Mouse (Mus musculus) neural tube, embryonic 12.5 days (tissue): ENCODE results near the gene Chchd1. TPM values are rescaled to one million over a fixed set of nuclear protein-coding genes. Genes with fewer than 3 reads are reported as not detected.

Source experiments
- ATAC-seq: fragments of 200-750 bp; cut with Nextera tagmentation; 2 replicates; pipeline ENCODE4 v1.8.0; 2017; ENCODE audit warnings: low read depth, mild to moderate bottlenecking, moderate TSS enrichment, moderate library complexity; ENCODE audit not compliant: low FRiP score
- H3K27ac ChIP-seq: fragments of 300-500 bp; sonication (generic); 2 replicates; pipeline ENCODE4 v1.5.1; 2016
- H3K27me3 ChIP-seq: fragments of 300-500 bp; sonication (generic); replicated peaks from 2 replicates; pipeline ENCODE4 v1.6.1; 2016; ENCODE audit warnings: mild to moderate bottlenecking
- H3K36me3 ChIP-seq: fragments of 300-500 bp; sonication (generic); 2 replicates; pipeline ENCODE4 v1.6.1; 2016; ENCODE audit warnings: mild to moderate bottlenecking
- H3K4me1 ChIP-seq: fragments of 300-500 bp; sonication (generic); 2 replicates; pipeline ENCODE4 v1.6.1; 2016
- H3K4me2 ChIP-seq: fragments of 300-500 bp; sonication (generic); replicated peaks from 2 replicates; pipeline ENCODE4 v1.6.1; 2016; ENCODE audit warnings: mild to moderate bottlenecking
- H3K4me3 ChIP-seq: fragments of 300-500 bp; sonication (generic); 2 replicates; pipeline ENCODE4 v1.5.1; 2016
- H3K9ac ChIP-seq: fragments of 300-500 bp; sonication (generic); 2 replicates; pipeline ENCODE4 v1.6.1; 2016; ENCODE audit warnings: mild to moderate bottlenecking
- H3K9me3 ChIP-seq: fragments of 300-500 bp; sonication (generic); 2 replicates; pipeline ENCODE4 v1.6.1; 2016; ENCODE audit warnings: mild to moderate bottlenecking
- WGBS: fragments of 180-500 bp; shearing (Covaris S2); methylation state at CpG from one replicate; pipeline ENCODE4 v1.1.7; 2016; 5-methylcytosine and 5-hydroxymethylcytosine counted together
- polyA plus RNA-seq: library from polyadenylated mRNA; unstranded; fragments of >200 nt; fragmentation: Nextera tagmentation; extraction: Ambion mirVana; gene quantifications from 2 replicates; pipeline ENCODE4 v1.2.1, GENCODE M21; 2016

The Chchd1 gene
- polyA plus RNA-seq, 1 experiment from 2014 or later, result 219 TPM

DNA sequence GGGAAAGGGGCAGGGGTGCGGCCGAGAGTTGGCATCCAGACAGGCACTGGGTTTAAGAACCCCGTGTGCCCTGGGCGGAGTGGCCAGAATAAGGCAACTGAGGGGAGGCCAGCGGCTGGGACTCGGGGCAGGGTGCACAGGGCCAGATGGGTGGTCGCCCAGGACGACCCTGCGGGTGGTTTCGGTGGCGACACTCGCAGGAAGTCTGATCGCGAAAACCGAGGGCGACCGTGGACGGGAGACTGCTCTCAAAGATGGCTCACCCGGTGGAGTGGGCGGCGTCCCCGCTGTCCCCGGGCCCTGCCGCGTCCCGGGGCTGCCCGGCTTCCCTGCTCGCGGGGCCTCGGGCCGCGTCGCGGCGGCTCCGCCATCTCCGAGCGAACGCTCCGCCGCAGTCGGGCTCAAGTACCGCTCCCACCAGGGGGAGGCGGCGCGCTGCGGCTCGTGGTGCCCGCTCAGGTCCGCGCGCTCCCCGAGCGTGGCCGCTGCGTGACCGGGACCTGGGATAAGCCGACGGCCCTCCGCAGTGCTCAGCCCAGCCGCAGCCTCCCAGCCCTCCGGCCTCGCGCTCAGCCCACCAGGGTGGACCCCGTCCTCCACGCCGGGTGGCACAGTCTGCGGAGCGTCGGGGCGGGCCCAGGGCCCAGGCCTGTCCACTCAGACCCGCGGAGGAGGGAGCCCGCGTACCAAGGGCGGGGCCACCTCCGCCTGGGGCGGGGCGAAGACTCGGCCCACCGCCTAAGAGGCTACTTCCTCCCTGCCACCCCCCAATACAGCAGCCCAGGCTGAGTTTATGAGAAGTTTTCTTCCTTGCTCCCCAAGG lies 31.4 kb downstream of the Chchd1 start, which contains the start of gene Ndst2:
TSS of gene Ndst2 (minus strand) at position 611 of the 823 bp plus-strand sequence.
- peak within 1 kb of the TSS; percentile 93 for H3K9ac ChIP-seq
- peak; percentile 98 for ATAC-seq
- peak within 1 kb of the TSS; percentile 79 for H3K4me3 ChIP-seq
- peaks cover 10% of the 10 kb centered on the region for H3K4me1 ChIP-seq
- H3K27me3 ChIP-seq, result no peaks in the 10 kb centered on the region
- peaks cover 39% of the 10 kb centered on the region for H3K36me3 ChIP-seq
- no peaks in the 10 kb centered on the region for H3K9me3 ChIP-seq
- H3K27ac ChIP-seq, result peak within 1 kb of the TSS; percentile 74
- H3K4me2 ChIP-seq, result peak within 1 kb of the TSS; percentile 93
- under 1% methylated on average over 77 of the region's 81 CpGs for WGBS

DNA sequence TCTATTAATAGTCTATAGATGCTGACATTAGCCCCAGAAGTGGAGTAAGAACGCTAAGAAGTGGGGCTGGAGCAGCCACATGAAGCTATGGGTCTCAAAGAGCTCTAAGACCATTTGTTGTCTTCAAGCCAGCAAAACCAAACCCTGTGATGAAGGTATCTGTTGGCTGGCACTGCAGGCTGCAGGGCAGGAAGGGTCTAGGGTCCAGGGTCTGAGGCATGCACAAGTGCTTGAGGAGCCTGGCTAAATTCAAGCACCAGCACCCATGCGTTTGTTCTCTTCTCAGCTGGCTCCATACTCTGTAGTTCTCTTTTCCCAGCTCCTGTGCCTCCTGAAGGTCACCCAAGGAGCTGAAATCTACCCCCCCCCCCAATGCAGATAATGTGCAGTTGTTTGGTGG lies 32.2 kb downstream of the Chchd1 start:
- no peak overlapping the region for H3K9ac ChIP-seq
- no peaks in the 10 kb centered on the region for H3K27me3 ChIP-seq
- H3K9me3 ChIP-seq, result no peaks in the 10 kb centered on the region
- no peak for ATAC-seq
- no peak overlapping the region; the same call in 1 of the 2 replicates for H3K27ac ChIP-seq
- no peak overlapping the region; the same call in 1 of the 2 replicates for H3K4me2 ChIP-seq
- WGBS, result 75% methylated on average over 2 of the region's 2 CpGs
- peaks cover 10% of the 10 kb centered on the region for H3K4me1 ChIP-seq
- H3K36me3 ChIP-seq, result peaks cover 31% of the 10 kb centered on the region
- H3K4me3 ChIP-seq, result no peak overlapping the region

DNA sequence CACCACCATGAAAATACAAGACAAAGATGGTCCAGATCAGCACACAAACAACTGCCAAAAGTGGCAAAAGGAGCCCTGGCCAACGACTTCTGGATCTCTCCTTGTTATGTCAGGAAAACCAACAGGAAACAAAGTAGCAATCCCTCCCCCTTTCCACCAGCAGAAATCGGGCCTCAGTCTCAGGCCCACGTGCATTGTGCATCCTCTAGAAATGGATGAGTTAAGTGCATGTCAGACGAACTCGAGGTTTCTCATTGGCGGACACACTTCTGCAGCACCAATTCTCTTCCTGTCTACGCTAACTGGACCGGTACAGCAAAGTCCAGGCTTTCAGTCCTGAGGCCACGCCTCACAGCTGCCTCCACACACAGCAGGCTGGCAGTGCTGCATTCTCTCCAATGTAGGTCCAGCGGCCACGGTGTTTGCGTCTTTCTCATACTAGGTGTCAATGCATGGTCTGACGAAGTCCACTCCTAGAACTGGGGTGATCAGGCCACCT lies 33.1 kb downstream of the Chchd1 start:
- no peaks in the 10 kb centered on the region for H3K9me3 ChIP-seq
- no peak overlapping the region for H3K4me2 ChIP-seq
- peaks cover 32% of the 10 kb centered on the region for H3K36me3 ChIP-seq
- ATAC-seq, result no peak
- no peak overlapping the region for H3K27ac ChIP-seq
- no peak overlapping the region for H3K4me3 ChIP-seq
- H3K9ac ChIP-seq, result no peak overlapping the region
- WGBS, result 84% methylated on average over 13 of the region's 13 CpGs
- peaks cover 10% of the 10 kb centered on the region for H3K4me1 ChIP-seq
- no peaks in the 10 kb centered on the region for H3K27me3 ChIP-seq

DNA sequence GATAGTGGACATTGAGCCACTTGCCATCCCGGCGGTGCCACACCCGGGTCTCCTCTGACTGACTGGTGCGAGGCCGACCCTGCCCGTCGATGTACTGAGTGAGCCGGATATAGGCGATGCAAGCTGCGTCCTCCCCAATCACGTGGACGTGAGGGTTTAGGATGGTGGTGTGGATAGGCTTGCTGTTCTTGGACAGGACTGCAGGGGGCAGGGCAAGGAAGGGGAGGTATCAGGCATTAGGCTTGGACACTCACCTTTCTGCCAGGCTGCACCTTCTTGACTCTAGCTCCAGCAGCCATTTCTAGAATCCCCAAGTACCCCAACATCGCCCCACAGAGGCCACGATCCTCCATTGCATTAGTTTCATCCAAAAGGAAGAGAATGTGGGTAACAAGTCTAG lies 34.5 kb downstream of the Chchd1 start:
- WGBS, result 46% methylated on average over 14 of the region's 14 CpGs
- peaks cover 10% of the 10 kb centered on the region for H3K4me1 ChIP-seq
- peaks cover 39% of the 10 kb centered on the region for H3K36me3 ChIP-seq
- H3K4me3 ChIP-seq, result no peak overlapping the region
- H3K27me3 ChIP-seq, result no peaks in the 10 kb centered on the region
- H3K4me2 ChIP-seq, result no peak overlapping the region
- no peaks in the 10 kb centered on the region for H3K9me3 ChIP-seq
- no peak overlapping the region for H3K9ac ChIP-seq
- ATAC-seq, result no peak
- no peak overlapping the region for H3K27ac ChIP-seq

DNA sequence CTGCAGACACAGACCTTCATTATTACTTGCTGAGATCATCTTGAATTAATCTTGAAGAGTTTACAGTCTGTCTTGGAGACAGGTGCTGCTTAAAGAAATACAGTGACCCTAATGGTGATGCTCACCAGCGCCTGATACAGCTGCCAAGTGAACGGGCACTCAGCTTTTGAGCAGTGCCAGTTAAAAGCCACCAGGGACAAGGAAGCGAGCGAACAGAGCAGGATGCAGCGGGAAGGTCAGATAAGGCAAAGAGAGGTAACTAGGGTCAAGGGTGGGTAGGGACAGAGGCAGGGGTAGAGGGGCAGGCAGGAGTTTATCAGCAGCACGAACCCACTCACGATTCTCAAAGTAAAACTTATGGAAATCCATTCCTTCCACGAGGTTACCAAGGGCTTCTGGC lies 35.7 kb downstream of the Chchd1 start:
- H3K4me3 ChIP-seq, result no peak overlapping the region
- no peak overlapping the region for H3K27ac ChIP-seq
- no peak overlapping the region for H3K4me2 ChIP-seq
- no peak for ATAC-seq
- WGBS, result 90% methylated on average over 8 of the region's 8 CpGs
- no peaks in the 10 kb centered on the region for H3K27me3 ChIP-seq
- no peak overlapping the region for H3K9ac ChIP-seq
- H3K9me3 ChIP-seq, result no peaks in the 10 kb centered on the region
- H3K36me3 ChIP-seq, result peaks cover 44% of the 10 kb centered on the region
- H3K4me1 ChIP-seq, result peaks cover 3% of the 10 kb centered on the region

DNA sequence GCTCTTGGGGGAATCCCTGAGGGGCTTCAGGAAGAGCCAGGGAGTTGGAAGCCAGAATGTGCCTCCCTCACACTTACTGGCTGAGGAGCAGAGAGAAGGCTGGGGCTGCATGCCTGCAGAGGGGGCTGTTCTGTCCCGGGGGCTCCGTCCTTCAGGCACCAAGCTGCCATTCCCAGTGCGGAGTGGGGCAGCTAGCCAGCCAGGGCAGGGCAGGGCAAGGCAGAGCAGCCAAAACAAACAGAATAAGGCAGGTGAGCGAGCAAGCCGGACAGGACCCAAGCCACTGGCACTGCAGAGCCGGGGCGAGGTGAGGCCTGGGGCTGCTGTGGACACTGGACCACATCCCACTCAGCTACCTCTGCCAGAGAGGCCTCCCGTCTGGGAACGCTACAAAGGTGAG lies 38.5 kb downstream of the Chchd1 start:
- Histone ChIP-seq H3K9me3 (no peaks in the 10 kb centered on the region), H3K4me2 (no peak overlapping the region), H3K36me3 (peaks cover 60% of the 10 kb centered on the region), H3K27ac (no peak overlapping the region), H3K4me3 (no peak overlapping the region), H3K4me1 (no peaks in the 10 kb centered on the region; the same call in 1 of the 2 replicates), H3K27me3 (no peaks in the 10 kb centered on the region), H3K9ac (no peak overlapping the region)
- WGBS, result 92% methylated on average over 9 of the region's 9 CpGs
- ATAC-seq, result no peak

DNA sequence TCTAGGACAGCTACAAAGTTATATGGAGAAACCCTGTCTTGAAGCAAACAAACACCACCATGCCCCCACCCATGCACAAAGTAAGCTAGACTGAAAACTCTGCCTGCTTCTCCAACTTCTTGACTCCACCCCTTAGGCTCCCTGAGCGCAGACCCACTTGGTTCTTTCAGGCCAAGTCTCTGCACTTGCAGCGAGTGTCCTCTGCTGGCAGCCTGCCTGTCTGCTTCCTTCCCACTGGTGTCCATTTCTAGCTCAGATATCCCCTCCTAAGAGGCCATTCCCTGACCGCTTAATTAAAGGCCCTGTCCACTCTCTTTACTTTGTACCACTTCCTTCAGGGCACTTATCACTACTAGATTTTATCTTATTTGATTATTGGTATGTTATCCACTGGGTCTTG lies 40.8 kb downstream of the Chchd1 start:
- WGBS, result 88% methylated on average over 3 of the region's 3 CpGs
- Histone ChIP-seq H3K4me1 (no peaks in the 10 kb centered on the region; the same call in 1 of the 2 replicates), H3K27me3 (no peaks in the 10 kb centered on the region), H3K4me3 (no peak overlapping the region), H3K9me3 (no peaks in the 10 kb centered on the region), H3K27ac (no peak overlapping the region), H3K4me2 (no peak overlapping the region), H3K36me3 (peaks cover 52% of the 10 kb centered on the region), H3K9ac (no peak overlapping the region)
- no peak for ATAC-seq

DNA sequence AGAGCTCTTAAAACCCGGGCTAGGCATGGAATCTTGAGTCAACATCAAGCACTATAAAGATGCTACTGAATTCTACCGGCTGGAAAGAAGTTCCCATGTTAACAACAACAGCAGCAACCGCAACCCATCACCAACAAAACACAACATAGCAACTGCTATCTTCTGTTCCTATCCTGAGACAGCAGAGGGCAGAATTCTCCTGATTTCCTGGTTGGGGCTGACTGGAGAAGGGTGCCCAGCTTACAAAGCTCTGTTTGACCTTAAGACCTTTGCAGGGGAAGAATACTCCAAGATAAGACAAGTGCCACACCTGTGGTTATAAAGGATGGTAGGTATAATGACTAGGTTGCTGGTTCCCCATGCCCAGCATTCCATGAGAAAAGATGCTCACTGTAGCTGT lies 44.1 kb downstream of the Chchd1 start:
- WGBS, result 93% methylated on average over 3 of the region's 3 CpGs
- H3K9me3 ChIP-seq, result no peaks in the 10 kb centered on the region
- ATAC-seq, result no peak

DNA sequence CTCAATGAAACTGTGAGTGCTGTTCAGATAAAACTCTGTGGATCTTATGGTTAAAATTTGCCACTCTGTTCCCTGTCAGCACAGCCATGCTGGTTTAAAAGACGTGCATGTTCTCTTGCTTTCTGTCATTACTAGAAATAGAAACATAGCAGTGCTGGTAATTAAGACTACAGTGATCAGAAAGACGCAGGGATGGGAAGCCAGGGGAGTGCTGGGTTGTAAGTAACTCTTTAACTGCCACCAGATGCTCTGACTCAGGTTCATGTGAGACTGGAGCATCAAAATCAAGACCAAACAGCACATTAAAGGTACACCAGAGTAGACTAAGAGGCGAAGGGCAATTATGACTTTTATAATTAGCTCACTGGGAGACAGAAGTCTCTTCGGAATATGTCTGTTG lies 45.6 kb downstream of the Chchd1 start:
- Histone ChIP-seq H3K9me3 (no peaks in the 10 kb centered on the region), H3K27ac (no peak overlapping the region), H3K4me1 (no peaks in the 10 kb centered on the region)

More for the DNA sequence above, 44.1 kb downstream of the Chchd1 start:
- H3K36me3 ChIP-seq, result peaks cover 39% of the 10 kb centered on the region
- H3K27me3 ChIP-seq, result no peaks in the 10 kb centered on the region
- H3K27ac ChIP-seq, result no peak overlapping the region
- H3K9ac ChIP-seq, result no peak overlapping the region
- H3K4me1 ChIP-seq, result no peaks in the 10 kb centered on the region
- no peak overlapping the region for H3K4me3 ChIP-seq
- H3K4me2 ChIP-seq, result no peak overlapping the region

DNA sequence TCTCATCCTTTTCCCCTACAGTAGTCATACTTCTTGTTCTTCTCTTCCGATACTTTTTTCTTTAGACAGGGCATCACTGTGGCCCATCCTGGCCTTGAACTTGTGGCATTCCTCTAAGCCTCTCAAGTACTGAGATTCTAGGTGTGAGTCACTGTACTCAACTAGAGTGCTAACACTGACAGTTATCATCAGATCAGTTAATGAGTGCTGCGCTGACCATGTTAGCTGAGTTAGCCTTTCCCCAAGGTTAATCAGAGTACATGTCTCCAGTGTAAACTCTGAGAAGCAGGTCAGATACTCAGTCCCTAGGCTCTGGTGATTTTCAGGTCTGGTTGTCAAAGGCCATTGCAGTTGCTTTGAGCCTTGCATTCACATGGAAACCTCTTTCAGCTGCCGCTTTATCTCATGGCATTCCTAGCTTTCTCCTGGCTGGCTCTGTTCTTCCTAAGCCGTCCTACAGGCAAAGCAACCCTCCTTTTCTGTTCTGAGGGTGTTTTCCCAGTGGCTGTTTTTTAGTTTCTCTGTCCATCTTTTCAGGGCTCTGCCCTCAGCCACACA lies 46.8 kb downstream of the Chchd1 start:
- no peaks in the 10 kb centered on the region for H3K4me1 ChIP-seq
- no peaks in the 10 kb centered on the region for H3K27me3 ChIP-seq
- no peak overlapping the region for H3K4me2 ChIP-seq
- H3K9ac ChIP-seq, result no peak overlapping the region
- no peak overlapping the region for H3K27ac ChIP-seq
- WGBS, result 90% methylated on average over 4 of the region's 4 CpGs
- ATAC-seq, result no peak
- H3K9me3 ChIP-seq, result no peaks in the 10 kb centered on the region
- peaks cover 22% of the 10 kb centered on the region for H3K36me3 ChIP-seq
- H3K4me3 ChIP-seq, result no peak overlapping the region

More for the DNA sequence above, 45.6 kb downstream of the Chchd1 start:
- Histone ChIP-seq H3K4me2 (no peak overlapping the region), H3K9ac (no peak overlapping the region), H3K36me3 (peaks cover 33% of the 10 kb centered on the region), H3K4me3 (no peak overlapping the region), H3K27me3 (no peaks in the 10 kb centered on the region)
- ATAC-seq, result no peak
- 71% methylated on average over 4 of the region's 4 CpGs for WGBS

DNA sequence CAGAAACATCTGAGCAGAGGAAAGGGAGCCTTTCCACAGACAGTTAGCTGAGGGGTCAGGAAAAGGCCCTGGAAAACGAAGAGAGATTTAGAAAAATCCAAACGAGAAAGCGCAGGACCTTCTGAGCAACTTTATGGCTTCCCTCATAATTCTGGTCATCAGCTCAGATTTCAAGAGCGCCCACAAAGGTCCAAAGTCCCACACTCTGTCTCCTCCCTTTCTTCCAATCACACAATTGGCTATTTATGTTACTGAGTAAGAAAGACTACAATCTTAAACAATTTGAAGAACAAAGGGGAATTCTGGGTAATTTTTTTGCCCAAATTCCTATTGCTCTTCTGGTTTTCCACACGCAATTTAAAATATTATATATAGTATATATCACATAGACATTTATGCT lies 47.7 kb downstream of the Chchd1 start:
- ATAC-seq, result no peak
- H3K9me3 ChIP-seq, result no peaks in the 10 kb centered on the region
- no peak overlapping the region for H3K4me2 ChIP-seq
- peaks cover 22% of the 10 kb centered on the region for H3K36me3 ChIP-seq
- no peaks in the 10 kb centered on the region for H3K4me1 ChIP-seq
- WGBS, result 84% methylated on average over 5 of the region's 5 CpGs
- H3K9ac ChIP-seq, result no peak overlapping the region
- no peak overlapping the region for H3K27ac ChIP-seq
- H3K27me3 ChIP-seq, result no peaks in the 10 kb centered on the region
- H3K4me3 ChIP-seq, result no peak overlapping the region

DNA sequence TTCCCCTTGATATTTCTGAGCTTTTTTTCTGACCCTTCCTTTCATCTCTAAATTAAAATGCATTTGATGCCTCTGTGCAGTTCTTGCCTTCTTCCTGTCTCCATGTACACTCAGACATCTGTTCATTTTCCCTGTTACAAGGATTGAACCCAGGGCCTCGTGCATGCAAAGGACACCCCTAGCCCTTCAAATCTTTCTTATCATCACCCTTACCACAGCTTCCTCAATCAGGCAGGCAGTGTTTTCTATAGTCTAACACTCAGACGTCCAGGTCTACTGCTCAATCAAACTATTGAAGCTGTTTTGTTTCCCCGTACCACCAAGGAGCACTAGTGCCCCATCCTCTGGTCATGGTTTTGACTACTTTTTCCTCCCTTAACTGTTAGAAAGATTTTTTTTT lies 51.0 kb downstream of the Chchd1 start:
- Histone ChIP-seq H3K9ac (no peak overlapping the region), H3K4me1 (no peaks in the 10 kb centered on the region), H3K9me3 (no peaks in the 10 kb centered on the region), H3K4me2 (no peak overlapping the region), H3K4me3 (no peak overlapping the region), H3K27me3 (no peaks in the 10 kb centered on the region), H3K27ac (no peak overlapping the region), H3K36me3 (peaks cover 45% of the 10 kb centered on the region)
- ATAC-seq, result no peak
- 82% methylated on average over 3 of the region's 3 CpGs for WGBS
